Mouse (Mus musculus) limb, embryonic 11.5 days (tissue): ENCODE data around the gene Galnt5. TPM values are rescaled to one million over a fixed set of nuclear protein-coding genes. Genes with fewer than 3 reads are reported as not detected.

Source experiments
- ATAC-seq: fragments of 200-750 bp; cut with Nextera tagmentation; 2 replicates; pipeline ENCODE4 v1.8.0; 2017; ENCODE audit warnings: low read depth; ENCODE audit not compliant: insufficient number of reproducible peaks, low FRiP score, low TSS enrichment
- DNase-seq: peaks from one replicate; pipeline ENCODE4 v3.0.0-alpha.2; 2015; ENCODE audit warnings: low spot score
- H3K27ac ChIP-seq: fragments of 300-500 bp; sonication (generic); replicated peaks from 2 replicates; pipeline ENCODE4 v1.5.1; 2014; ENCODE audit warnings: low read depth, mild to moderate bottlenecking, low read length
- H3K27me3 ChIP-seq: fragments of 300-500 bp; sonication (generic); 2 replicates; pipeline ENCODE4 v1.6.1; 2014; ENCODE audit warnings: mild to moderate bottlenecking, low read length, mixed read lengths; ENCODE audit not compliant: control insufficient read depth, insufficient read depth
- H3K36me3 ChIP-seq: fragments of 300-500 bp; sonication (generic); 2 replicates; pipeline ENCODE4 v1.6.1; 2014; ENCODE audit warnings: mild to moderate bottlenecking, low read length, moderate library complexity, mixed read lengths; ENCODE audit not compliant: control insufficient read depth, insufficient read depth
- H3K4me1 ChIP-seq: fragments of 300-500 bp; sonication (generic); 2 replicates; pipeline ENCODE4 v1.6.1; 2014; ENCODE audit warnings: low read length, mixed read lengths; ENCODE audit not compliant: control insufficient read depth, insufficient read depth
- H3K4me2 ChIP-seq: fragments of 300-500 bp; sonication (generic); 2 replicates; pipeline ENCODE4 v1.6.1; 2014; ENCODE audit warnings: low read depth, mild to moderate bottlenecking, moderate library complexity; ENCODE audit not compliant: severe bottlenecking
- H3K4me3 ChIP-seq: fragments of 300-500 bp; sonication (generic); 2 replicates; pipeline ENCODE4 v1.5.1; 2014; ENCODE audit warnings: low read depth, low read length
- H3K9ac ChIP-seq: fragments of 300-500 bp; sonication (generic); 2 replicates; pipeline ENCODE4 v1.6.1; 2014; ENCODE audit warnings: mild to moderate bottlenecking, low read length
- H3K9me3 ChIP-seq: fragments of 300-500 bp; sonication (generic); 2 replicates; pipeline ENCODE4 v1.6.1; 2016; ENCODE audit warnings: low read length; ENCODE audit not compliant: control insufficient read depth
- WGBS: fragments of 180-500 bp; shearing (Covaris S2); extraction: QIAGEN DNeasy Blood & Tissue Kit; methylation state at CpG from one replicate; pipeline ENCODE4 v1.1.7; 2014; 5-methylcytosine and 5-hydroxymethylcytosine counted together
- polyA plus RNA-seq: library from polyadenylated mRNA; unstranded; fragments of >200 nt; fragmentation: Nextera tagmentation; extraction: Ambion mirVana; gene quantifications from 2 replicates; pipeline ENCODE4 v1.2.1, GENCODE M21; 2014

Galnt5 gene
- polyA plus RNA-seq, 1 experiment from 2014 or later: 5.8 TPM

DNA sequence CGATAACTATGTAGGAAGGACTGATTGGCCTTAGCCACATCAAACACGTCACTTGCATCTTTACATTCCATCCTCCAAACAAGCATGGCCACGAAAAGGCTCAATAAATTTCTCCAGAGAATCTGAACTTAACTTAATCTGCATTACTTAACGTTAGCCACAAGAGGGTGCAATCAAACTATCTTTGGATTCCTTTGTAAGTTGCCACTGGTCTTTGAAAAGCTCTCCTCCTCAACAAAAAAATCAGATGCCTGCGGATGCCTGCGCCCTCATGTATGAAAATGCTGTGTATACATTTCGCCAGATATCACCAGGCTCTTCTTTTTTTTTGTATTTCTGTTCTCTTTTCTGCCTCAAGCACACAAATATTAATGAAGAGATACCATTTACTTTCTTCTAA is 31.7 kb downstream of the Galnt5 start:
- Histone ChIP-seq H3K36me3 (no peaks in the 10 kb centered on the region), H3K4me2 (no peak overlapping the region), H3K9me3 (no peaks in the 10 kb centered on the region), H3K27ac (no peak overlapping the region), H3K4me3 (no peak overlapping the region), H3K9ac (no peak overlapping the region), H3K27me3 (no peaks in the 10 kb centered on the region), H3K4me1 (no peaks in the 10 kb centered on the region)
- 36% methylated on average over 7 of the region's 7 CpGs for WGBS
- DNase-seq (no peak), ATAC-seq (no peak)

GRCm38 (mm10) chr2:58031431-58031830 is 33.7 kb downstream of the Galnt5 start:
- no peak for DNase-seq
- Histone ChIP-seq H3K9ac (no peak overlapping the region), H3K27me3 (no peaks in the 10 kb centered on the region), H3K4me1 (no peaks in the 10 kb centered on the region), H3K4me3 (no peak overlapping the region), H3K27ac (no peak overlapping the region), H3K36me3 (no peaks in the 10 kb centered on the region), H3K4me2 (no peak overlapping the region), H3K9me3 (no peaks in the 10 kb centered on the region)
- no peak for ATAC-seq
- 78% methylated on average over 3 of the region's 3 CpGs for WGBS

DNA sequence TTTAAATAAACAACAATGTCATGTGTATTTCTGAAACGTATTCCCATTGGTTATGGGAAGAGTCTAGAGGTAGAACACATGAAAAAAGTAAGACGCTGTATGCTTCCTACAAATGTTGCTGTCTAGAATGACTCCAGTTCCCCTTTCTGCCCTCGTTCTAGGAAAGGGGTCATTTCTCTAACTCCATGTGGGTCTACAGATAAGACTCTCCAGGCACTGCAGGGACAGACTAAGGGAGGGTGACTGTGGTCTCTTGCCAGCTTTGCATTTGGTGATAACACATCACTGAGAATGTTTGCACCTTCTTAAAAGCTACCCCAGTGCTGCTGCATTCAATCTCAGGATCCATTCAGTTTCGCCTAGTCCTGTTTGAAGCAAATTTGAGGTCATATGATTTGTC is 38.0 kb downstream of the Galnt5 start:
- WGBS: 85% methylated on average over 4 of the region's 4 CpGs
- Histone ChIP-seq H3K9me3 (no peaks in the 10 kb centered on the region), H3K9ac (no peak overlapping the region), H3K4me3 (no peak overlapping the region), H3K4me1 (no peaks in the 10 kb centered on the region), H3K36me3 (no peaks in the 10 kb centered on the region), H3K27me3 (no peaks in the 10 kb centered on the region), H3K4me2 (no peak overlapping the region), H3K27ac (no peak overlapping the region)
- ATAC-seq (no peak), DNase-seq (no peak)

DNA sequence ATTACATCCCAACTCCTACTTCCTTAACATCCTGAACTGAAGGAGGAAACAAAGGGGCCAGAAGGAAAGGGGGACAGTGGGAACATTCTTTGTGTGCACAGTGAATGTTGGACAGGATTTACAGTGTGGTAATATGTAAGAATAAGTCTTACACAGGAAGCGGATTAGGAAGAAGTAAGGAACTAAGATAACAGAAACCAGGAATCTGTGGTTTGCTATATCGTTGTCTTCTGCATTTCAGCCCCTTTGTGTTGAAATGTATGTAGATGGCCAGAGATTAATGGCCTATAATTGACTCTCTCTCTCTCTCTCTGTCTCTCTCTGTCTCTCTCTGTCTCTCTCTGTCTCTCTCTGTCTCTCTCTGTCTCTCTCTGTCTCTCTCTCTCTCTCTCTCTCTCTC is 39.2 kb downstream of the Galnt5 start:
- no peak for DNase-seq
- H3K4me2 ChIP-seq: no peak overlapping the region

DNA sequence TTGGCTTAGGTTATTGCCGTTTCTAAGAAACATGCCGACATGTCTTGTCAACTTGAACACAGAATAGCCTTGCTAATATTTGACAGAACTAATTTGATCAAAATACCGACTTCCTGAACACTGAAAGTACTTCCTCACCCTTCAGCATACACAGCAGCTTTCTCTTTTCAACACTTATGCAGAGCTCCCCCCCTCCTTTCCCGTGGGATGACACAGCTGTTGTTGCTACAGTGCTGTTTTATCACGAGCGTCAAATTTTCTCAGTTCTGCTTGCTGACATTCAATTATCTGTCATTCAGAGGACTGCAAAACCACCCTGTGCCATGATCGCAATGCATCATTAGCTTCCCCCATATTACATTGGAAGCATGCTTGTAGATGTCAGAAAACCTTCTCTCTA is 44.2 kb downstream of the Galnt5 start:
- no peak for ATAC-seq
- no peak for DNase-seq
- WGBS: 89% methylated on average over 7 of the region's 7 CpGs

More for the DNA sequence above, 39.2 kb downstream of the Galnt5 start:
- Histone ChIP-seq H3K4me3 (no peak overlapping the region), H3K9ac (no peak overlapping the region), H3K27me3 (no peaks in the 10 kb centered on the region), H3K27ac (no peak overlapping the region), H3K36me3 (no peaks in the 10 kb centered on the region), H3K9me3 (no peaks in the 10 kb centered on the region), H3K4me1 (no peaks in the 10 kb centered on the region)
- 89% methylated on average over 2 of the region's 2 CpGs for WGBS
- no peak for ATAC-seq

DNA sequence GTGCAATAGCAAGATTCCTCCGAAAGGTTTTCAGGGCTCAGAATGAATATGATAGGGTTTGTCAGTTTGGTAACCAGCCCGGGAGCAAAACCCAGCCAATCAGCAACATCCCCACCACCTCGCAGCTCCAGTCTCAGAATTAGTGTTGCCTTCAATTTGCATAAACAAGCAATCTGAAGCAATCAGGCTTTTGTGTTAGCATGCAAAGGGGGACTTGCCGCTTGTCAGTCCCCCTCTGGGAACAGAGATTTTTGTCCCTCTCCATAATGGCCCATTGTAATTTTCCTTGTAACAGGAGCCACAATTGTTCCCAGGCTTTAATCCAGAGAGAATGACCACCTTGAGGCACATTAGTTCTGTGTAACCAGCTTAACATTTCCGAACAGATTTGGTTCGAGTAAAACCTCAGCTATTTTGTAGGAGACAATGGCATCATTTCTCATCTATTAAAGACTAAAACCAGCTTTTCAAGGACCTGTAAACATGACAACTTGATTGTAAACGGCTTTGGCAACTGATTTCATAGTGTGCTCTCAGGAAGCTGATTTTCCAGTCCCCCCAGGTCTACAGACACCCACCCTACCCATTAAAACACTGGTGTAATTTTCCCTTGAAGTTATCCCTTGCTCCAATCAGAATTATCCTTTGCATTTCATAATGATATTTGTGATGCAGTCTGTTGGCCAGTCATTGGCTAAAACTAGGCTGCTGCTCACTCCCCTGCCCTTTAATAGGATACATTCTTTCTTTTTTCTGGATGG is 55.3 kb downstream of the Galnt5 start, which contains the start of gene Ermn:
Gene Ermn (minus strand): TSS at position 44 of the 761 bp plus-strand sequence.
- no peaks in the 10 kb centered on the region for H3K27me3 ChIP-seq
- H3K36me3 ChIP-seq: no peaks in the 10 kb centered on the region
- no peak within 1 kb of the TSS for H3K4me3 ChIP-seq
- no peak within 1 kb of the TSS for H3K9ac ChIP-seq
- DNase-seq (no peak), ATAC-seq (no peak)
- no peak within 1 kb of the TSS for H3K4me2 ChIP-seq
- WGBS: 57% methylated on average over 7 of the region's 7 CpGs
- no peak within 1 kb of the TSS for H3K27ac ChIP-seq
- H3K9me3 ChIP-seq: no peaks in the 10 kb centered on the region
- H3K4me1 ChIP-seq: no peaks in the 10 kb centered on the region

More for the DNA sequence above, 44.2 kb downstream of the Galnt5 start:
- H3K4me3 ChIP-seq: no peak overlapping the region
- H3K9me3 ChIP-seq: no peaks in the 10 kb centered on the region
- no peak overlapping the region for H3K4me2 ChIP-seq
- H3K9ac ChIP-seq: no peak overlapping the region
- no peak overlapping the region for H3K27ac ChIP-seq
- H3K4me1 ChIP-seq: no peaks in the 10 kb centered on the region
- no peaks in the 10 kb centered on the region for H3K36me3 ChIP-seq
- H3K27me3 ChIP-seq: no peaks in the 10 kb centered on the region

DNA sequence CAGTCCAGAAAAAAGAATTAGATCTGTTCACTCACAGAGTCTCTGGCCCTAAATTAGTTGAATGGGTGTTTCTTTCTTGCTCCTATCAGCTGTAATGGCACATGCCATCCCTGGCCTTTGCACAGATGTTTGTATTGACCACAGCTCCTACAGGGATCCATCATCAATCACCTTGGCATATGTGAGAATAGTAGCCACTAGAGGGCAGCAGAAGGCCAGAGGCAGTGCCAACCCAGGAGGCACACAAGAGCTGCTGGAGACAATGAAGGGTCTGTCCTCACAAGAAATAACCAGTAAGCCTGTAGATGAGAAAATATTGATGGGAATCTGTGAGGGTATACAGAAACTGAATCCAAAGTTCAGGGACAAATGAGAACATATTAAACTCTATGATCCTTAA is 57.7 kb downstream of the Galnt5 start:
- no peak overlapping the region for H3K4me2 ChIP-seq
- H3K27ac ChIP-seq: no peak overlapping the region
- H3K27me3 ChIP-seq: no peaks in the 10 kb centered on the region
- no peak overlapping the region for H3K4me3 ChIP-seq
- no peak overlapping the region for H3K9ac ChIP-seq
- ATAC-seq (no peak), DNase-seq (peak; percentile 67)
- no peaks in the 10 kb centered on the region for H3K4me1 ChIP-seq
- no peaks in the 10 kb centered on the region for H3K9me3 ChIP-seq
- H3K36me3 ChIP-seq: no peaks in the 10 kb centered on the region

DNA sequence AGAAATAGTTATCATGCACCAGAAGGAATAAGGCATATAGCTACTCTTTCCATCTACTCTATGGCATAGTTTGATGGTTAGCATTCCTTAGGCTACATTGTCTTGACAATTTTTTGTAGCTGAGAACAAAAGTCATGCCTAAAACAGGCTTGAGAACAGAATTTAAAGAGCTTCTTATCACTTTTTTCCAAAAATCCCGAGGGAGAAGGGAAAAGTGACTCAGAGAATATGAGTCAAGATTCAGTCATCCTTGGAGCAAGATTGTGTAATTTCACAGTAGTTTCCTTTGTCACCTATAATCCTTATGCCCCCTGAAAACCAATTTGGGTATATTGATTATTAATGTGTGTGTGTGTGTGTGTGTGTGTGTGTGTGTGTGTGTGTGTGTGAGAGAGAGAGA is 82.2 kb downstream of the Galnt5 start:
- no peak overlapping the region for H3K4me3 ChIP-seq
- DNase-seq (no peak), ATAC-seq (no peak)
- H3K9me3 ChIP-seq: no peaks in the 10 kb centered on the region
- WGBS: 85% methylated on average over 1 of the region's 1 CpGs
- no peaks in the 10 kb centered on the region for H3K36me3 ChIP-seq
- H3K4me1 ChIP-seq: no peaks in the 10 kb centered on the region
- no peak overlapping the region for H3K27ac ChIP-seq
- no peak overlapping the region for H3K9ac ChIP-seq
- H3K4me2 ChIP-seq: no peak overlapping the region
- H3K27me3 ChIP-seq: no peaks in the 10 kb centered on the region

DNA sequence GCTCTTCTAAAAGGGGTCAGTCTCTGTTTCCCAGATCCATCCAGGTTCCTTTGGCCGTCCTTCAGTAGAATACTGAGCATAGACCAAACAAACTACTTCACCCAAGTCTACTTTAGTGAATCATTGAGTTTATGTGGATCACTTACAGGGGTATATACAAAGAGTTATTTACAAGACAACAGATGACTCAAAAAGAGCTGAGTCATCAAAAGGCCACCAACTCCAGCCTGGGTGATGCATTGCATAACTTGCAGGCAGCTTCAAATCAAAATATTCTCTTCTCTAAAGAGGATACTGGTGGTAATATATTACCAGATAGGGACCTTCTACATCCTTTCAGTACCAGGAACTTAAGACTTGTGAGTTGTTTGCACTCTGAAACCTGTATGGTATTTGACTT is 88.7 kb downstream of the Galnt5 start:
- H3K9me3 ChIP-seq: no peaks in the 10 kb centered on the region
- no peak for DNase-seq
- no peaks in the 10 kb centered on the region for H3K27me3 ChIP-seq
- no peak overlapping the region for H3K4me2 ChIP-seq
- H3K9ac ChIP-seq: no peak overlapping the region
- no peaks in the 10 kb centered on the region for H3K4me1 ChIP-seq
- ATAC-seq: no peak
- H3K36me3 ChIP-seq: no peaks in the 10 kb centered on the region
- no peak overlapping the region for H3K27ac ChIP-seq
- WGBS: 86% methylated on average over 1 of the region's 1 CpGs
- no peak overlapping the region for H3K4me3 ChIP-seq
